Mouse (Mus musculus): Measurements from ENCODE around the gene 2610507B11Rik.

Gene 2610507B11Rik

DNA sequence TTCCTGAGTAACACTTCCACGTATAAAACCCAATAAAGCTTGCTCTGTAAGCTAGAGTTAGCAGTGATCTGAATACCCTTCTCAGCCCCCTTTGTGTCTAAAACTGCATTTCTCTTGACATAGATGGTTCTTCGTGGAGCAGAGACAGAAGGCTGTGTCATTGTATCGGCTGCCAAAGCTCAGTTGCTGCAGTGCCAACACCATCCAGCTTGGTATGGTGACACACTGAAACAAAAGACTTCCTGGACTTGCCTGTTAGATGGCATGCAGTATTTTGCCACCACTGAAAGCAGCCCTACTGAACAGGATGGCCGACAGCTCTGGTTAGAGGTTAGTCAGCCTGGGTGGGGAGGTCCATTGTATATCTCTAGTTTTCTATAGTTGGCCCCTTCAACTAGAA lies 18.0 kb downstream of the 2610507B11Rik start:
- DNase-seq (ENCODE audit: low read depth, low spot score): no peak

DNA sequence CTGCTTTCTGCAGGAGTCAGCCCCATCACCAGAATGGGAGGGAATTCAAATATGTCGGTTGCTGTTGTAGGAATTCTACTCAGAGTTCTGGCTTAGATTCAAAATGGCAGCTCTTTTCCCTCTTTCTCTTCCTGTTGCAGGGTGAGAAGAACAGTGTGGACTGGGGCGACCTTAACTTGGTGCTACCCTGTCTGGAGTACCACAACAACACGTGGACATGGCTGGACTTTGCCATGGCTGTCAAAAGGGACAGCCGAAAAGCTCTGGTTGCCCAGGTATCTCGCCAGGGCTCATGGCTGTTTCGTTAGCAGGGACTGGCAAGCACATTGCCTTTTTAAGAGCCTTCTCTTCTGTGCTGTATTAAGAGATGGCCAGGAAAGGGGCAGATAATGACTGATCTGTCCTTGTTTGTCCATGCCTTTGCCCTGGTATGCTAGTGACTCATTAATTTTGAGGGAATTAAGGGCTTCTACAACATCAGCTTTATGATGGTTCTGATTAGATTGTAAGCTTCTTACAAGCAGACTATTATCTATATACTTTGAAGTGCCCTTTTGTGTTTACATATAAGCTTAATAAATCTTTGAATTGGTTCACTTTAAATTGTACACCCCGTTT lies 27.7 kb downstream of the 2610507B11Rik start:
- no peak for DNase-seq (ENCODE audit: low read depth, low spot score)

DNA sequence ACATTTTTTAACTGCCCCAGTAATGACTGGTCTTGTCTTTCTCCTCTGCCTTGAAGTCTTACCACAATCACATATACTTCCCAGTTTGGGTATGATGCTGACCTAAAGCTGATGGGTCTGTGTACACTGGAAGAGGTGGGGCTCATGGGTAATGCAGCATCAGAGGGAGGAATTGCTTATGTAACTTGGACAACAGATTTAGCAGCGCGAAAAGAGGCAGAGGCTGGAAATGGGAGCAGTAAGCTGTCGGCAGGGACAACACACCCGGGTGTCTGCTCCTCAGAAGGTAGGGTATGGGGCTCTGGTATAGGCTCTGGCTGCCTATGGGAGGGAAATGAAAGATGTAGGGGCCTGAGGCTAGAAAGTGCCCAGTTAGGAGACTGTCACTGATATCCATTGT lies 29.1 kb downstream of the 2610507B11Rik start, which contains the start of gene BC030499:
Gene BC030499 (plus strand): TSS at position 188 of the 400 bp plus-strand sequence.
- no peak for DNase-seq (ENCODE audit: low read depth, low spot score)

DNA sequence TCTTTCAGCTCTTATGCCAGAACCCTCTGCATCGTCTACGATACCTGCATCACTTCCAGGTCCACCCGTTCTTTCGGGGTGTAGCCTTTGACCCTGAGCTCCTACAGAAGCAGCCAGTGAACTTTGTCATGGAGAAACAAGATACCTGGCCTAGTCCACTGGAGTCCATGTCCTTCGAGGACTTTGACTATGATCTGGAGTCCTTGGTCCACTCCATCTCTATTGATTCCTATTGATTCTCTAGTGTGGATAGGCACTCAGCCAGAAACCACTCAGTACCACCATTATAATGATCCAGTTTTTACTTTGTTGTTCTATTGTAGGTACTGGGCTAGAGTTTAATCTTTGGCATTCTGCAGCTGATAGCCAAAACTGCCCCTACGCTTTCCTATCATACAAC lies 33.0 kb downstream of the 2610507B11Rik start:
- DNase-seq (ENCODE audit: low read depth, low spot score): no peak

DNA sequence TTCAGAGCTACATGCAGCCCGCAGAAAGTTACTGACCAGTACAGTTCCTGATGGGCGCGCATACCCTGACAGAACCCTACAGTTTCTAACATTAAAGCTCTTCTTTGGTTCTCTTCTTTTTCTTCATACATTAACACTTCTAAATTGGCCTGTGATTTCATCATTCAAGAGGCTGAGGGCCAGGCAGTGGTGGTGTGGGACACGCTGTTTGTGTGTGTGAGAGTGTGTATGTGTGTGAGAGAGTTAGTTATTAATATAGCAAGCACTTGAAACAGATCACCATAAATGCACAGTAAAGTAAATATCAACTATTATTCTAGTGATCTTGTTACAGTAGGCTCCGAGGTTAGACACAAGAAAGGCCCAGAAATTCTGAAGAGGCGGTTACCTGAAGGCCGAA lies 39.4 kb downstream of the 2610507B11Rik start:
- DNase-seq (ENCODE audit: low read depth, low spot score): no peak

DNA sequence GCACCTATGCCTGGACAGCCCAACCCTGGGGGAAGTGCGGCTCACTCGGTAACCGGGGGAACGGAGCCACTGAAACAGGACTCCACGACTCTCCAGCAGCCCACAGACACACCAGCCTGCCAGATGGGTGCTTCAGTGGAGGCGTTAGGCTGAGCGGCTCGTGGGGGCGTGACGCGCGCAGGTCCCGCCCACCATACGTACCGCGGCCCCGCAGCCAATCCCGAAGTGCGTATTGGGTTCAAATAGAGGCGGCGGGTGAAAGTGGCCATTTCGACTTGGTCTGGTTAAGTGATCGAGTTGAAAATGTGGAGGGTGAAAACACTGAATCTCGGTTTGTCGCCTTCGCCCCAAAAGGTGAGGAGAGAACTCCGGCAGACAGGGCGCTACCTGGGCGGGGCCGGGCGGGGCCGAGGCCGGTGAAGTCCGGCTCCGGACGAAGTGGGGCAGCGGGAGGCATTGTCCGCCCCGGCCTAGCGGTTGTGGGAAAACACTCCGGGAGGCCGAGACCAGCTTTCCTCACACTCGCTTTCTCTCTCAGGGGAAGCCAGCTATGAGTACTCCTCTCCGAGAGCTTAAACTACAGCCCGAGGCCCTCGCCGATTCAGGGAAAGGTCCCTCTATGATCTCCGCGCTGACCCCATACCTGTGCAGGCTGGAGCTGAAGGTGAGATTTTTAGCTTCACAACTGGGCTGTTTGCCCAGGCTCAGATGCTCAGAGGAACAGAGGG lies 40.0 kb downstream of the 2610507B11Rik start, which contains the start of gene Spag5:
Gene Spag5 (plus strand): TSS at position 173 of the 728 bp plus-strand sequence.
- peak; percentile 95 for DNase-seq (ENCODE audit: low read depth, low spot score)

DNA sequence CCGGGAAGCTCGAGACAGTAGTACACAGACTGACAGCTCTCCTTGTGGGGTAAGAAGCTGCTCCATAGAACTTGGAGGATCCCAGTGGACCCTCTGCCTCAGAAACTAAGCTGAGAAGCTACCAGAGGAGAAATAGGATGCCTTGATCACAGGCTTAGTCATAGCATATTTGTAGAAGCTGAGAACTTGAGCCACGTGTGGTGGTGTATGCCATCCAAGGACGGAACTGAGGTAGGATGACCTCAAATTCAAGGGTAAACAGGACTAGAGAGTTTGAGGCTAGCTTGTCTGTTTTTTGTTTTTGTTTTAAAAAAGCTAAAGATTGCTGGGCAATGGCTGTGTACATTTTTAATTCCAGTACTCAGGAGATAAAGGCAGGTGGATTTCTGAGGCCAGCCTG lies 43.7 kb downstream of the 2610507B11Rik start:
- DNase-seq (ENCODE audit: low read depth, low spot score): no peak

DNA sequence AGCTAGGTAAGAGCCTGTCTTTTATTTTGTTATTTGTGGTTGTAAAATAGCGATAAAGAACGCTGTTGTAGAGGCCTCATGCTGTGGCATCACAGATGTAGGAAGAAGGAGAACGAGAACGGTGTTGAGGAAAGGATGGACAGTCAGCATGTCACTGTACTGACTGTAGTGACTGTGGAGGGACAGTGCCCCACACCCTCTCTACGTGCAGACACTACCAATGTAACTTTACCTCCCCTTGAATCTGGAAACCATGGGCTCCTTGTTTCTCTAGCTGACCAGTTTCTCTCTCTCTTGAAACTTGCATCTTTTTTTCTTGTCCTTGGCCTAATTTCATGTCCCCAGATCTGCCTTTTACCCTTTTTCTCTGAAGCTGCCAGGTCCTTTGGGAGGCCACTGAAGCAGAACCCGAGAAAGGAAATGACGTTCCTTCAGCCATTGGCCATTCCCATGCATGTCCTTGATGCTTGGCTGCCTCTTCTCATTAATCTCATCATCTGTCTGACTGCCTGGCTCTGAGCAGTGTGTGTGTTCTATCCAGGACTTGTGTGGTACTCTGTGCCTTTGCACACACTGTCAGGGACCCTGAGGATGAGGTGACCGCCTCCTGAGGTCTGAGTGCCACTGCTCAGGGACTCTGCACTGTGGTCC lies 49.4 kb downstream of the 2610507B11Rik start:
- no peak for DNase-seq (ENCODE audit: low read depth, low spot score)

DNA sequence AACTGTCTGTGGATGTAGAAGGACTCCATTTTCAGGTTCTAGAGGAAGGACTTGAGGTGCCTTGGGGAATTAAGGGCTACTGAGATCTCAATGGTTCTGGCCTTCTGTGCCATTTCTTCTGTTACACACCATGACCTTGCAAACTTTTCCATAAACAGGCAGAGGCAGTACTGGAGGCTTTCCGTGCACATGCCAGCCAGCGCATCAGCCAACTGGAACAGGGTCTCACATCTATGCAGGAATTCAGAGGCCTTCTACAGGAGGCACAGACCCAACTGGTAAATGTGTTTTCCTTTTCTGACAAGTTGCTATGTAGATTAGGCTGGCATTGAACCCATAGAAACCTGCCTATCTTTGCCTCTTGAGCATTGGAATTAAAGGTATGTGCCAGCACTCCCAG lies 52.1 kb downstream of the 2610507B11Rik start:
- DNase-seq (ENCODE audit: low read depth, low spot score): no peak

DNA sequence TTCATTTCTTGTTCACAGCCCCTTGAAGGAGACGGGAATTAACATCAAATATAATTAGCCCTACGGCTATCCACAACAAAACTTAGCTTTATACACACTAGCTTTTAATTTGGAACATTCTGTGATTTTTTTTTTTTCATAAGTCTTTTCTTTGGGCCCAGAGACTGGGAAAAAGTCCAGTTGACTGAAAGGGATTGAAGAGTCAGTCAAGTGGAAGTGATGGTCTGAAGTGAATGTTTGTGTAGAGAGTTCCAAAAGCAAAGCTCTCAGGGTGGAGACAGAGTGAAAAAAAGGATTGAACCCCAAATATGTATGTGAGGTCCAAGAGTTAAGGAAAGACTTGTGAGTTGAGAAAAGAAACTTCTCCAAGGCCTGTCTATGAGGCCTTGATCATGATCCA lies 56.9 kb downstream of the 2610507B11Rik start:
- no peak for DNase-seq (ENCODE audit: low read depth, low spot score)

DNA sequence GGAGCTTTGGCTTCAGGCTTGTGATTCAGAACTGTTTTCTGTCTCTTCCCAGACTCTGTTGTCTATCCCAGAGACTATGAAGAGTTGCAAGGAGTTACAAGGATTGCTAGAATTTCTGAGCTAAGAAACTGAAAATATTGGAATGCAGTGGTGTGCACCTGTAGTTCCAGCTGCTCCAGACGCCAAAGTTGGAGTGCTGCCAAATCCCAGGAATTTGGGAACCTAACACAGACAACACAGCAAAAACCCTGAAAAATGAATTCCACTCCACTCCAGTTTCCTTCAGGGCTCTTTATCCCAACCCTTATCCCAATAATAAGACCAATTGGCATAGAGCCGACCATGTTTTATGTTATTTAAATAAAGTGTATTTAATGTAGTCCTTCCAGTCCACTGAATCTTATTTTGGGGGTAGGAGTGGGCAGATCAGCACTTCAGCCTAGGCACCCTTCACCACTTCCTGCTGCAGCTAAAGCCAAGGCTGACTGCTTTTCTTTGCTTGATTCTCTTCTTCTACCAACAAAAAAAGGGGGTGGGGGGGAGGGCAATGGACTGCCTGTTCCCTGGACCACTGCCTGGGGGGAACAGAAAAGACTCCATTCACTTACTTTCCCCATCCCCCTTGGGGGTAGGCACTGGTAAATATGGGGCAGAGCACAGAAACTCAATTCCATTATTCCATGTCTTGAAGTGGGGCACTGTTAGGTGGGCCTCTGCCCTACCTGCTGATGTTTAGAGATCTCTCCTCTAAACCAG lies 60.7 kb downstream of the 2610507B11Rik start:
- DNase-seq (ENCODE audit: low read depth, low spot score): no peak

DNA sequence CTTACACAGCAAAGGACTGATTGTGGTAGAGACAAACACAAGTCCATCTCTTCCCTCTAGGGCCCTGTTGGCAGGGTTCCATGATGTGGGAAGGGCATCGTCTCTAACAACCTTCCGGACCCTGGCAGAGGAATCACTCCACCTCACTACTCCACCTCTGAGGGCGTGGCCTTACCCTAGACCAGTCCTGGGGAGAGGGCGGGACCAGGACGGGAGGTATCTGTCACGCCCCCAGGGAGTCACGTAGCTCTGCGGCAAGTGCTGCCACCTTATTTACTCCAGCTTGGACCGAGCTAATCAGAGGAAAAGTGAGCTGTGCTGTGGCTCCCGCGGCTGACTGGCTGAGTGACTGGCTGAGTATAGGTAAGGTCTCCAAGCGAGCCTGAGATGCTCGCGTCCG lies 61.3 kb downstream of the 2610507B11Rik start, which contains the start of gene Aldoc:
Gene Aldoc (plus strand): TSS at position 109 of the 400 bp plus-strand sequence.
- DNase-seq (ENCODE audit: low read depth, low spot score): peak; percentile 92

DNA sequence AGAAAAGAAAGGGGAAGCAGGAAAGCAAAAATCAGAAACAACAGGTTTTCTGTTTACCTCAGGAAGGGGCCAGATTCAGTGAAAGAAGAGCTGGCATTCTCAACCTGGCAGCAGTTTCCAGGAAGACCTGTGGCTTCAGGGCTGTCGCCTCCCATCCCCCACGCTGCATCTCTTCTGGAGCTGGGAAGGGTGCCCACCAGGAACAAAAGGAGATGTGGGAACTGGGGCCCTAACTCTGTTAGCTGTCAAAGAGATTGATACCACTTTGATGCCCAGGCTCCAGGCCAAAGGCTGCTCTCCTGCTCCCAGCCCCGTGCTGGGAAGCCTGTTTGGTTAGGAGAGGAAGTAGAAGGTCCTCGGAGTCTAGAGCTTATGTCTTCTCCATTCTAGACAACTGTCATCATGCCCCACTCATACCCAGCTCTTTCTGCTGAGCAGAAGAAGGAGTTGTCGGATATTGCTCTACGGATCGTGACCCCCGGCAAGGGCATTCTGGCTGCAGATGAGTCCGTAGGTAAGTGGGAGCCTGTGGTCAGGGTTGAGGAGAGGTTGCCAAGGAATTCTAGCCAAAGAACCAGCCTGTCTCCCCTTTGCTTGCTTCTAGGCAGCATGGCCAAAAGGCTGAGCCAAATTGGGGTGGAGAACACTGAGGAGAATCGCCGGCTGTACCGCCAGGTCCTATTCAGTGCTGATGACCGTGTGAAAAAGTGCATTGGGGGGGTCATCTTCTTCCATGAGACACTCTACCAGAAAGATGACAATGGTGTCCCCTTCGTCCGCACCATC lies 62.6 kb downstream of the 2610507B11Rik start:
- no peak for DNase-seq (ENCODE audit: low read depth, low spot score)

DNA sequence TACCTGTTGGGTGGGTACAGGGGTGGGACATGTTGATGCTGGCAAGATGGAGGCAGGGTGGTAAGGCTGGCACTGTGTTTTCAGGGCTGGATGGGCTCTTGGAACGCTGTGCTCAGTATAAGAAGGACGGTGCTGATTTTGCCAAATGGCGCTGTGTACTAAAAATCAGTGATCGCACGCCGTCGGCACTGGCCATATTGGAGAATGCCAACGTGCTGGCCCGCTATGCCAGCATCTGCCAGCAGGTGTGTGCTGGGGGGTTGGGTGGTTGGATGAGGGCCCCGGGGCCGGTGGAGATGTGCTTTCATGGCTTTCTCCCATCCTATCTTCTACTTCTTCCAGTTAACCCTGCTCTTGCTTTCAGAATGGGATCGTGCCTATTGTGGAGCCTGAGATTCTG lies 63.4 kb downstream of the 2610507B11Rik start:
- no peak for DNase-seq (ENCODE audit: low read depth, low spot score)

DNA sequence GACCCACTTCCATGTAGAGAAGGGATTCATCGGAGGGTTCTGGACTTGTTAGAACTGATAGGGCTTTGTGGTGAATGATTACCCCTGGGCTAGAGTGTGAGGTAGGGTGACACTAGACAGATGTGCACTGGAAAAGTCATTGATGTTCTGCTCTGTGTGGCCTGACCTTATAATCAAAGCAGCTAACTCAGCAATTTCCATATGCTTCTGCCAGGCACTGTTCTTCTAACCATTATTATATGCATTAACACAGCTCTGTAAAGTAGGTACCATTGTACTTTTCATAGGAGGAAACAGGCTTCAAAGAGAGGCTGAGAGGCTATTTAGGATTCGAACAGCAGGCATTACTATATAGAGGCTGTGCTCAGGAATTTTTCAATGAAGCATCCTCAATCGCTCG lies 65.7 kb downstream of the 2610507B11Rik start:
- DNase-seq (ENCODE audit: low read depth, low spot score): no peak

DNA sequence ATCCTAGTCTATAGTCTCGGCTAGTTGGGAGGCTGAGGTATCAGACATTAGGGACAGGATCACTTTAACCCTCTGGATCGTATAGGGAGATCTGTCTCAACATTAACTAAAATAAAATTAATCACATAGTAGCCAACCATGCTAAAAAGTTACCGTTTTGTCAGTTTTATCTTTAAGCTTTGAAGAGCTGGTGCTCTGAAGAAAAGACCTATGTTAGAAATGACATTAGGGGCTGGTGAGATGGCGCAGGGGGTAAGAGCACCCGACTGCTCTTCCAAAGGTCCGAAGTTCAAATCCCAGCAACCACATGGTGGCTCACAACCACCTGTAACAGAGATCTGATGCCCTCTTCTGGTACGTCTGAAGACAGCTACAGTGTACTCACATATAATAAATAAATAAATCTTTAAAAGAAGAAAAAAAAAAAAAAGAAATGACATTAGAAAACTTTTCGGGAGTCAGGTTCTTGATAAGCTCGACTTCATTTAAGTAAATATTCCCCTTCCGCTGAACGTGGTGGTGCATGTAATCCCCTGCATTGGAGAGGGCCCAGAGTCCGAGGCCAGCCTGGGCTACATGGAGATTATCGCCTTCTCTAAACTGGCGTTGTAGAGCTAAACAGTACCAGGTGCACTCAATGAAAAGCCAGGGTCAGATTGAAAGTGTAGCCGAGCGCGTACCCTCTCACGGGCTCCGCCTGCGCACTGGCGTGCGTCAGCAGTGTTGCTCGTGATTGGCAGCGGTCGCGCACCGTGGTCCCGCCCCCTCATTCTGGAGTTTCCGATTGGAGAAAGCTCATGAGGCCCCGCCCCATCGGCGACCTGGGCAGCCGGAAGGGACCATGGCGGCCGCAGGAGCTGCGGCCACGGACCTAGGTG lies 66.3 kb downstream of the 2610507B11Rik start, which contains the start of gene Pigs:
Gene Pigs (plus strand): TSS at position 782 of the 878 bp plus-strand sequence.
- peak; percentile 97 for DNase-seq (ENCODE audit: low read depth, low spot score)

DNA sequence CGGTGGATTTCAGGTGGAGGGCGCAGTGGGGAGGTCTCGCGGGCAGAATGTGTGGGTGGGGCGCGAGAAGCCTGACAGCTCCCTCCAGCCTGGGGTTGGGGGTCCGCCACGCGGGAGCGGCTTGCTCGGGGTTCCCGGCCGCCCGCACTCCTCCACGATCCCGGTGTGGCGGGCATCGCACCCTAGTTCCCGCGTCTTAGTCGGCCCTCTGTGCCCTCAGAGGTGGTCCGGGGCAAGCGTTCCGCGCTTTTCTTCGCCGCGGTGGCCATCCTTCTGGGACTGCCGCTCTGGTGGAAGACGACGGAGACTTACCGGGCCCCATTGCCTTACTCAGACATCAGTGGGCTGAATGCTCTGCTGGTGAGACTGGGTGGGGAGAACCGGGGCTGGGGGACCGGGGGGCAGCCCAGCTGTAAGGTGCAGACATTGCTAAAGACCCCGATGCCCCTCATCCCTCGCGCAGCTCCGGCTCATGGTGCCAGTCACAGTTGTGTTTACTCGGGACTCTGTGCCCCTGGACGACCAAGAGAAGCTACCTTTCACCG lies 67.0 kb downstream of the 2610507B11Rik start:
- DNase-seq (ENCODE audit: low read depth, low spot score): no peak

DNA sequence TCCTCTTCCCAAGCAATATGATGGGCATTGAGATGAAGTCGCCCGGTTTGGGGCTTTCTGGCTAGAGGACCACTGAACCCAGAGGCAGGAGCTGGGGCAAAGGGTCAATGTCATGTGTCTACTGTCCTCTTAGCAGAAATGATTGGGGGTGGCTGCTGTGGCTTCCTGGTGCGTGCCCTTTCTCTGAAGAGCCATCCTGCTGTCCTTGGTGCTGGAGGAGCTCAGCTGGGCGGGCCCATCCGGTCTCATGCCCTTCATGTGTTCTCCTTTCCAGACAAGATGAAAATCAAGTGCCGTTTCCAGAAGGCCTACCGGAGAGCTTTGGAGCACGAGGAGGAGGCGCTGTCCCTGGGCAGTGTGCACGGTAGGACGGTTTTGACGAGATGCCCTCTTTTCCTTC lies 71.1 kb downstream of the 2610507B11Rik start:
- no peak for DNase-seq (ENCODE audit: low read depth, low spot score)

DNA sequence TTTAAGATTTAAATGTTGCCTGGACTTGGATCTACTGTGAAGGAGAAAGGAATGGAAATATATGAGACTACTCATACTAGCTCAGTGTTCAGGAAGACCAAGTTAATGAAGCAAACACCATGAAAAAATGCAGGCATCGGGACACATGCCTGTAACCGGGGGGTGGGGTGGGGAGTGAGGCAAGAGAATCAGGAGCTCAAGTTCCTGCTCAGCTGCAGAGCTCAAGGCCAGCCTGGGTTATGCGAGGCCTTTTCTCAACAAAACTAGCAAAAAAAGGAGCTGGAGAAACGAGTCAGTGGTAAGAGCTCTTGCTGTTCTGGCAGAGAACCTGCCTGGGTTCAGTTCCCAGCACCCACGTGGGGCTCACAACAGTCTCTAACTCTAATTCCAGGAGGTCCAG lies 72.4 kb downstream of the 2610507B11Rik start:
- no peak for DNase-seq (ENCODE audit: low read depth, low spot score)

DNA sequence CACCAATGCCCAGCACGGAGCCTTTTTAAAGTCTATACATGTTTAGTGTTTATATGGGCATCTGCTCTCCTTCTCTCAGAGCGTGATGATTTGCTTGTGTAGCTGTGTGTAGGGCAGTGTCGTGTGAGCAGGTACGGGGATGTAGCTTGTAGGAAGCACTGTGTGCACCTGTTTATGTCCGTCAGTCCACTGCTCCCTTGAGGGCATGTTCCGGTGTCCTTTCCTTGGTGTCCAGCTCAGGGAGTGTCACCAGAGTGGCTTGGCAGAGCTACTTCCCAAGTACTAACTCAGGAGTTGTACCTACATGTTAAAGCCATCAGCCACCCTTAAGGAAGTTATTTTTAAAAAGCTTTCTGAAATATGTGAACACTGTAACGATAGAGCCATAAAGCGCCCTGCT lies 75.5 kb downstream of the 2610507B11Rik start:
- DNase-seq (ENCODE audit: low read depth, low spot score): no peak

Data from CD4-positive, CD25-positive, alpha-beta regulatory T cell, adult 2 months (primary cell).